Mouse (Mus musculus): ENCODE results near the gene Isca2. TPM values are rescaled to one million over a fixed set of nuclear protein-coding genes. Genes with fewer than 3 reads are reported as not detected.

Isca2 gene
- polyA plus RNA-seq, 2 experiments: 54.1 to 93.0 TPM

GRCm38 (mm10) chr12:84819236-84820168 is 46.5 kb downstream of the Isca2 start:
- H3K4me2 ChIP-seq (ENCODE audit: low read depth): peak overlapping the region; percentile 50
- H3K36me3 ChIP-seq (replicated peaks; ENCODE audit: control insufficient read depth, insufficient read depth, low read depth): no peaks in the 10 kb centered on the region
- TF ChIP-seq EP300 (IDR thresholded peaks at IDR 0.05; ENCODE audit: low read depth) (peak; percentile 93), CTCF (IDR thresholded peaks at IDR 0.05; ENCODE audit: low read depth) (no peak)
- WGBS (ENCODE audit: insufficient replicate concordance): 62% methylated on average over 13 of the region's 13 CpGs
- peak overlapping the region; percentile 61 for H3K9ac ChIP-seq (replicated peaks)
- H3K27ac ChIP-seq: peak overlapping the region; percentile 96
- no peaks in the 10 kb centered on the region for H3K9me3 ChIP-seq (ENCODE audit: control insufficient read depth, low read length)
- DNase-seq (ENCODE audit: low read depth in 3 of 3, low spot score in 3 of 3): peak; percentile 85
- H3K4me3 ChIP-seq (ENCODE audit: insufficient read depth in 1 of 2, low read depth in 2 of 2, low read length in 2 of 2): no peak overlapping the region
- H3K4me1 ChIP-seq (replicated peaks; ENCODE audit: control insufficient read depth in 2 of 2, insufficient read depth in 2 of 2, low read length in 1 of 2): peaks cover 21 to 32% of the 10 kb centered on the region in 2 experiments
- peak; percentile 99 for ATAC-seq (ENCODE audit: insufficient read depth)
- H3K27me3 ChIP-seq (ENCODE audit: control insufficient read depth, insufficient read depth, low read length): no peaks in the 10 kb centered on the region

- H3K4me3 ChIP-seq (ENCODE audit: insufficient read depth in 1 of 2, low read depth in 2 of 2, low read length in 2 of 2): no peak overlapping the region
- DNase-seq (ENCODE audit: low read depth in 3 of 3, low spot score in 3 of 3) (no peak), ATAC-seq (ENCODE audit: insufficient read depth) (no peak)
- peaks cover 18 to 24% of the 10 kb centered on the region in 2 experiments for H3K4me1 ChIP-seq (replicated peaks; ENCODE audit: control insufficient read depth in 2 of 2, insufficient read depth in 2 of 2, low read length in 1 of 2)
- H3K9ac ChIP-seq (replicated peaks): no peak overlapping the region
- no peaks in the 10 kb centered on the region for H3K36me3 ChIP-seq (replicated peaks; ENCODE audit: control insufficient read depth, insufficient read depth, low read depth)
- H3K27me3 ChIP-seq (ENCODE audit: control insufficient read depth, insufficient read depth, low read length): no peaks in the 10 kb centered on the region
- no peak for TF ChIP-seq EP300 (IDR thresholded peaks at IDR 0.05; ENCODE audit: low read depth)
- no peak for TF ChIP-seq CTCF (IDR thresholded peaks at IDR 0.05; ENCODE audit: low read depth)
- no peaks in the 10 kb centered on the region for H3K9me3 ChIP-seq (ENCODE audit: control insufficient read depth, low read length)
- H3K27ac ChIP-seq: no peak overlapping the region
- H3K4me2 ChIP-seq (ENCODE audit: low read depth): no peak overlapping the region
- WGBS (ENCODE audit: insufficient replicate concordance): 67% methylated on average over 7 of the region's 7 CpGs
Measured at GRCm38 (mm10) chr12:84823601-84824000, 50.5 kb downstream of the Isca2 start.

GRCm38 (mm10) chr12:84824203-84824602 is 51.2 kb downstream of the Isca2 start:
- H3K9ac ChIP-seq (replicated peaks): no peak overlapping the region
- peaks cover 3% of the 10 kb centered on the region; the same call in 1 of the 2 replicates for H3K27me3 ChIP-seq (ENCODE audit: control insufficient read depth, insufficient read depth, low read length)
- TF ChIP-seq EP300 (IDR thresholded peaks at IDR 0.05; ENCODE audit: low read depth): no peak
- H3K27ac ChIP-seq: no peak overlapping the region
- no peak for DNase-seq (ENCODE audit: low read depth in 3 of 3, low spot score in 3 of 3)
- WGBS (ENCODE audit: insufficient replicate concordance): 46% methylated on average over 5 of the region's 5 CpGs
- no peaks in the 10 kb centered on the region for H3K9me3 ChIP-seq (ENCODE audit: control insufficient read depth, low read length)
- H3K4me2 ChIP-seq (ENCODE audit: low read depth): no peak overlapping the region
- no peak overlapping the region for H3K4me3 ChIP-seq (ENCODE audit: insufficient read depth in 1 of 2, low read depth in 2 of 2, low read length in 2 of 2)
- peaks cover 12 to 18% of the 10 kb centered on the region in 2 experiments for H3K4me1 ChIP-seq (replicated peaks; ENCODE audit: control insufficient read depth in 2 of 2, insufficient read depth in 2 of 2, low read length in 1 of 2)
- no peaks in the 10 kb centered on the region for H3K36me3 ChIP-seq (replicated peaks; ENCODE audit: control insufficient read depth, insufficient read depth, low read depth)
- ATAC-seq (ENCODE audit: insufficient read depth): no peak

Other genes starting within 250 kb of the Isca2 start
- not detected in 2 replicates for gene Vsx2, start 203.5 kb upstream of the Isca2 start, polyA plus RNA-seq (2012; rRNA removed)
- gene Vsx2, start 203.5 kb upstream of the Isca2 start, polyA plus RNA-seq (2014; fragmentation: Nextera tagmentation; extraction: Ambion mirVana): not detected in 2 replicates
- 3.4 and 3.7 TPM in 2 replicates for gene Abcd4, start 155.8 kb upstream of the Isca2 start, polyA plus RNA-seq (2012; rRNA removed)
- gene Abcd4, start 155.8 kb upstream of the Isca2 start, polyA plus RNA-seq (2014; fragmentation: Nextera tagmentation; extraction: Ambion mirVana): 1.5 and 1.6 TPM in 2 replicates
- not detected in 2 replicates for gene Vrtn, start 132.2 kb upstream of the Isca2 start, polyA plus RNA-seq (2012; rRNA removed)
- gene Vrtn, start 132.2 kb upstream of the Isca2 start, polyA plus RNA-seq (2014; fragmentation: Nextera tagmentation; extraction: Ambion mirVana): not detected in 2 replicates
- 0.04 and 0.06 TPM in 2 replicates for gene Syndig1l, start 74.4 kb upstream of the Isca2 start, polyA plus RNA-seq (2012; rRNA removed)
- gene Syndig1l, start 74.4 kb upstream of the Isca2 start, polyA plus RNA-seq (2014; fragmentation: Nextera tagmentation; extraction: Ambion mirVana): 0.08 and 0.14 TPM in 2 replicates
- 15.6 and 22.5 TPM in 2 replicates for gene Npc2, start 99 bp upstream of the Isca2 start, polyA plus RNA-seq (2012; rRNA removed)
- 18.0 and 19.4 TPM in 2 replicates for gene Npc2, start 99 bp upstream of the Isca2 start, polyA plus RNA-seq (2014; fragmentation: Nextera tagmentation; extraction: Ambion mirVana)
- gene Ltbp2, start 103.3 kb downstream of the Isca2 start, polyA plus RNA-seq (2012; rRNA removed): 0.12 and 0.21 TPM in 2 replicates
- 0.08 and 0.16 TPM in 2 replicates for gene Ltbp2, start 103.3 kb downstream of the Isca2 start, polyA plus RNA-seq (2014; fragmentation: Nextera tagmentation; extraction: Ambion mirVana)
- 45.8 and 86.1 TPM in 2 replicates for gene Fcf1, start 197.6 kb downstream of the Isca2 start, polyA plus RNA-seq (2012; rRNA removed)
- 102 and 111 TPM in 2 replicates for gene Fcf1, start 197.6 kb downstream of the Isca2 start, polyA plus RNA-seq (2014; fragmentation: Nextera tagmentation; extraction: Ambion mirVana)
- gene Arel1, start 197.6 kb downstream of the Isca2 start, polyA plus RNA-seq (2012; rRNA removed): 15.4 and 16.1 TPM in 2 replicates
- gene Arel1, start 197.6 kb downstream of the Isca2 start, polyA plus RNA-seq (2014; fragmentation: Nextera tagmentation; extraction: Ambion mirVana): 14.8 and 17.4 TPM in 2 replicates
- 6.4 and 9.8 TPM in 2 replicates for gene Ylpm1, start 223.1 kb downstream of the Isca2 start, polyA plus RNA-seq (2012; rRNA removed)
- 8.3 and 9.7 TPM in 2 replicates for gene Ylpm1, start 223.1 kb downstream of the Isca2 start, polyA plus RNA-seq (2014; fragmentation: Nextera tagmentation; extraction: Ambion mirVana)

Measured in liver, embryonic 14.5 days (tissue).